Mouse (Mus musculus) cerebellum, adult 2 months (tissue): ENCODE results near the gene Tigar. TPM values are rescaled to one million over a fixed set of nuclear protein-coding genes. Genes with fewer than 3 reads are reported as not detected.
A peak's percentile ranks its signal among the peaks of the same experiment; 100 is the strongest.

ENCODE experiments used
- DNase-seq, 2 experiments: peaks; one replicate each; pipeline ENCODE4 v3.0.0; 2021
- H3K27ac ChIP-seq: fragments of 200-500 bp; 2 replicates; pipeline ENCODE4 v1.5.1; 2012; ENCODE audit warnings: low read length, control low read depth, inconsistent platforms; ENCODE audit not compliant: insufficient read depth
- H3K27me3 ChIP-seq: fragments of 200-500 bp; 2 replicates; pipeline ENCODE4 v1.6.1; 2012; ENCODE audit warnings: inconsistent platforms, mild to moderate bottlenecking, low read length, moderate library complexity; ENCODE audit not compliant: control insufficient read depth, insufficient read depth
- H3K4me1 ChIP-seq: fragments of 200-500 bp; 2 replicates; pipeline ENCODE4 v1.6.1; 2011; ENCODE audit warnings: low read length; ENCODE audit not compliant: control insufficient read depth, insufficient read depth
- H3K4me3 ChIP-seq: fragments of 200-500 bp; replicated peaks from 2 replicates; pipeline ENCODE3; 2011; ENCODE audit warnings: mild to moderate bottlenecking, low read depth, low read length, control low read depth; ENCODE audit not compliant: insufficient read depth
- CTCF ChIP-seq: fragments of 200-500 bp; IDR thresholded peaks from 2 replicates; pipeline ENCODE4 v1.5.1; 2011; ENCODE audit warnings: low read depth, mild to moderate bottlenecking, control low read depth, low read length, moderate library complexity, borderline replicate concordance; ENCODE audit not compliant: insufficient read depth
- POLR2A ChIP-seq: fragments of 200-500 bp; IDR thresholded peaks from 2 replicates; pipeline ENCODE4 v1.6.1; 2011; ENCODE audit warnings: low read length, control low read depth, borderline replicate concordance; ENCODE audit not compliant: insufficient read depth
- WGBS: fragments of 180-500 bp; shearing (Covaris S2); methylation state at CpG from one replicate; pipeline ENCODE4 v1.1.7; 2018; 5-methylcytosine and 5-hydroxymethylcytosine counted together
- polyA plus RNA-seq: library from polyadenylated mRNA; depleted of rRNA; stranded (reverse); fragments of >200 nt; gene quantifications from 2 replicates; pipeline ENCODE4 v1.2.3, GENCODE M21; 2012

The Tigar gene
- polyA plus RNA-seq, 1 experiment = 19.6 TPM

DNA sequence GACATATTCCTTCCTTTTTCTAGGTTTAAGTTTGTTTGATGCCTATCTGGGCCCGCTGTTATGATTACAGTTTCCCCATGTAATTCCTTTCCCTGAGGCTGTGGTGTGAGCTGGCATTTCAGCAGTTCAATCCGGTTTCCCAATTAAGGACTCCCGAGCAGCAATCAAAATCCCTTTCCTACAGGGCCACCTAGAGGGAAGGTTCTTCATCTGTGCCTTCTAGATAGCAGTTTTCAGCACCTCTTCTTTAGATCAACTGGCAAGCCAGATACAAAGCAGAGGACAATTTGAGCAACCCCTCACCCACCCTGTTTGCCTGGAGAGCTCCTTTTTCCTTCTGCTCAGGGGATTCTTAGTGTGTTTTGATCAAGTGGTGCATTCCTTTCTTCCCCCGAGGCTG is 22.6 kb downstream of the Tigar start:
- Histone ChIP-seq H3K27ac (no peak overlapping the region), H3K4me3 (no peak overlapping the region), H3K27me3 (no peaks in the 10 kb centered on the region), H3K4me1 (no peaks in the 10 kb centered on the region)
- peak; percentile 33 to 54 for DNase-seq
- TF ChIP-seq POLR2A = no peak
- no peak for TF ChIP-seq CTCF
- 57% methylated on average over 4 of the region's 4 CpGs for WGBS

DNA sequence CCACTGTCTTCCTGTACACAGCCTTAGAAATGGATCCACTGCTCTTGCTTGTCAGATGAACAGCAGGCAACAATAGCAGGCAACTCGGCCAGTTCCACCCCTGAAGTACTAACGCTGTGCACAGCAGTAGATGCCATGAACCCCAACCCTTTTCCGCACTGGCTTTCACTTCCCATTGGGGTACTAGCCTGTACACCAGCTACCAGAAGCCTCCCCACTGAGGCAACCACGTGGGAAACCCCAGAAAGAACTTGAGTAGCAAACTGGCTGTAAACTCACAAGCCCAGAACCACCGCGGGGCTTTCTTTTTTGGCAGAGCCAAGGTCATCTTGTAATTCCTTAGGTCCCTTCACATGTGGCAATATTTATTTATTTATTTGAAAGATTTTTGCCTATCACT is 27.5 kb downstream of the Tigar start:
- Histone ChIP-seq H3K4me1 (no peaks in the 10 kb centered on the region), H3K4me3 (no peak overlapping the region), H3K27me3 (no peaks in the 10 kb centered on the region), H3K27ac (no peak overlapping the region)
- 71% methylated on average over 6 of the region's 6 CpGs for WGBS
- no peak for DNase-seq
- TF ChIP-seq CTCF (no peak), POLR2A (no peak)

DNA sequence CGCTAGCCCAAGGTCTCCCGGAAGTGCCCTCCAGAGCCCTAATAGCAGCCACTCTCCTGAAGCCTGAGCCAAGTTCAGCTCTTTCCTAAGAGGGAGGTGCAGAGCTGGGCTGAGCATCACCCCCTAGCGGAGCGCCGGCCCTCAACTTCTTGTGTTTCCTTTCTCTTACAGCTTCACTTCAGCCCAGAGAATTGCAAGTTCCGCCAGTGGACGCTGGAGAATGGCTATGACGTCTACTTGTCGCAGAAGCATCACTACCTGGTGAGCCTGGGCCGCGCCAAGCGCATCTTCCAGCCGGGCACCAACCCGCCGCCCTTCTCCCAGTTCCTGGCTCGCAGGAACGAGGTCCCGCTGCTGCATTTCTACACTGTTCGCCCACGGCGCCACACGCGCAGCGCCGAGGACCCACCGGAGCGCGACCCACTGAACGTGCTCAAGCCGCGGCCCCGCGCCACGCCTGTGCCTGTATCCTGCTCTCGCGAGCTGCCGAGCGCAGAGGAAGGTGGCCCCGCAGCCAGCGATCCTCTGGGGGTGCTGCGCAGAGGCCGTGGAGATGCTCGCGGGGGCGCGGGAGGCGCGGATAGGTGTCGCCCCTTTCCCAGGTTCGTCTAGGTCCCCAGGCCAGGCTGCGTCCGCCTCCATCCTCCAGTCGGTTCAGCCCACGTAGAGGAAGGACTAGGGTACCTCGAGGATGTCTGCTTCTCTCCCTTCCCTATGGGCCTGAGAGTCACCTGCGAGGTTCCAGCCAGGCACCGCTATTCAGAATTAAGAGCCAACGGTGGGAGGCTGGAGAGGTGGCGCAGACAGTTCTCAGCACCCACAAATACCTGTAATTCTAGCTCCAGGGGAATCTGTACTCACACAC is 29.3 kb downstream of the Tigar start:
- TF ChIP-seq CTCF = peak; percentile 43; the same call in 1 of the 2 replicates
- peak; percentile 34; the same call in 1 of the 2 replicates for TF ChIP-seq POLR2A
- Histone ChIP-seq H3K27ac (peak overlapping the region; percentile 35; the same call in 1 of the 2 replicates), H3K4me1 (no peaks in the 10 kb centered on the region), H3K27me3 (no peaks in the 10 kb centered on the region), H3K4me3 (peak overlapping the region; percentile 60)
- peak; percentile 80 to 83 for DNase-seq
- WGBS = 1% methylated on average over 59 of the region's 59 CpGs

- Histone ChIP-seq H3K4me3 (no peak within 1 kb of the TSS), H3K27ac (no peak within 1 kb of the TSS), H3K27me3 (no peaks in the 10 kb centered on the region), H3K4me1 (no peaks in the 10 kb centered on the region)
- no peak for DNase-seq
- WGBS = 17% methylated on average over 5 of the region's 5 CpGs
- no peak for TF ChIP-seq POLR2A
Measured at GRCm38 (mm10) chr6:127072817-127073216, 36.5 kb downstream of the Tigar start, which contains the start of gene Fgf23. Gene Fgf23, plus strand, starts transcription at chr6:127072902.

DNA sequence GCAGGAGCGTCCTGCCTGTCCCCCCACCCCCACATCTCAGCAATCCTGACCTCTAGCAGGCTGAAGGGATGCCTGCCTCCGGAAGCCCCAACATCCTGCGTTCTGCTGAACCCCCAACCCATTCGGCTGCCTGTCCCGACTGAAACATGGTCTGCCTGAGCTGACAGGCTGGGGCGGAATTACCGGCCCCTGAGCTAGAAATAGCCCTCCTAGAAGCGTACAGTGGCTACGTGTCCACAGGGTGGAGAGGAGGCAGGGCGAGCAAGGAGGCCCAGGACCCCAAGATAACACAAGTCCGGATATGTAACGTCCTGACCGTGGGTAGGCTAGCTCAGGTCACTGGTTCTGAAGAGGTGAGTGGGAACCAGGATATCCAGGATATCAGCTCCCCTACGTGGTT is 44.5 kb downstream of the Tigar start:
- H3K27ac ChIP-seq = no peak overlapping the region
- WGBS = 9% methylated on average over 14 of the region's 14 CpGs
- no peaks in the 10 kb centered on the region for H3K27me3 ChIP-seq
- no peak overlapping the region for H3K4me3 ChIP-seq
- DNase-seq = no peak
- TF ChIP-seq POLR2A = no peak
- no peak for TF ChIP-seq CTCF
- no peaks in the 10 kb centered on the region for H3K4me1 ChIP-seq

GRCm38 (mm10) chr6:127063915-127064314 is 45.4 kb downstream of the Tigar start:
- Histone ChIP-seq H3K4me3 (no peak overlapping the region), H3K4me1 (no peaks in the 10 kb centered on the region), H3K27ac (no peak overlapping the region), H3K27me3 (no peaks in the 10 kb centered on the region)
- TF ChIP-seq POLR2A = no peak
- TF ChIP-seq CTCF = no peak
- DNase-seq = no peak
- 85% methylated on average over 3 of the region's 3 CpGs for WGBS

DNA sequence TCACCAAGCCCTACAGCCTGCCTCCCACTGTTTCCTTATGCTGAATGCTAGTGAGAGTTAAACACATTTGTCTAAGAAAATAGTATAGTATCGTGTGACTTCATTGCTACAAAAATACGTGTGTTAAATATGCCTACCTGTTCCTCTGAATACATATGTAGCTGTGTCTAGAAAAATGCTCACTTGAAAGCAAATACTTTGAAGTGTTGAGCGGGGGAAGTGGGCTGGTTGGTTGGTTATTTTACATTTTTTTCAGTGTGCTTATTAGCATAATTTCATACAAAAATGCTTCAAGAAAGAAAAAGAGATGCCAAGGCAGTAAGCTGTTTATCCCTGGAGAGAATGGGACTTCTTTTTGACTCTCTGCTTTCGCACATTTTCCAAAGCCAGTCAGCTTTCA is 49.4 kb downstream of the Tigar start:
- no peak for DNase-seq
- no peak for TF ChIP-seq POLR2A
- TF ChIP-seq CTCF = no peak
- Histone ChIP-seq H3K4me3 (no peak overlapping the region), H3K27me3 (no peaks in the 10 kb centered on the region), H3K27ac (no peak overlapping the region), H3K4me1 (no peaks in the 10 kb centered on the region)
- WGBS = 78% methylated on average over 4 of the region's 4 CpGs

- Histone ChIP-seq H3K27me3 (no peaks in the 10 kb centered on the region), H3K27ac (no peak overlapping the region), H3K4me1 (no peaks in the 10 kb centered on the region), H3K4me3 (no peak overlapping the region)
- no peak for DNase-seq
- 51% methylated on average over 12 of the region's 12 CpGs for WGBS
- no peak for TF ChIP-seq CTCF
- no peak for TF ChIP-seq POLR2A
Measured at GRCm38 (mm10) chr6:127056990-127057588, 52.3 kb downstream of the Tigar start.
